Mouse (Mus musculus) liver, embryonic 14 days (tissue): ENCODE measurements around the gene Pikfyve. TPM values are rescaled to one million over a fixed set of nuclear protein-coding genes. Genes with fewer than 3 reads are reported as not detected.

Source experiments
- polyA plus RNA-seq: library from polyadenylated mRNA; depleted of rRNA; stranded (reverse); fragments of >200 nt; gene quantifications from 2 replicates; pipeline ENCODE4 v1.2.3, GENCODE M21; 2012; rRNA removed

The Pikfyve gene
- 2.8 and 3.3 TPM in 2 replicates for polyA plus RNA-seq

DNA sequence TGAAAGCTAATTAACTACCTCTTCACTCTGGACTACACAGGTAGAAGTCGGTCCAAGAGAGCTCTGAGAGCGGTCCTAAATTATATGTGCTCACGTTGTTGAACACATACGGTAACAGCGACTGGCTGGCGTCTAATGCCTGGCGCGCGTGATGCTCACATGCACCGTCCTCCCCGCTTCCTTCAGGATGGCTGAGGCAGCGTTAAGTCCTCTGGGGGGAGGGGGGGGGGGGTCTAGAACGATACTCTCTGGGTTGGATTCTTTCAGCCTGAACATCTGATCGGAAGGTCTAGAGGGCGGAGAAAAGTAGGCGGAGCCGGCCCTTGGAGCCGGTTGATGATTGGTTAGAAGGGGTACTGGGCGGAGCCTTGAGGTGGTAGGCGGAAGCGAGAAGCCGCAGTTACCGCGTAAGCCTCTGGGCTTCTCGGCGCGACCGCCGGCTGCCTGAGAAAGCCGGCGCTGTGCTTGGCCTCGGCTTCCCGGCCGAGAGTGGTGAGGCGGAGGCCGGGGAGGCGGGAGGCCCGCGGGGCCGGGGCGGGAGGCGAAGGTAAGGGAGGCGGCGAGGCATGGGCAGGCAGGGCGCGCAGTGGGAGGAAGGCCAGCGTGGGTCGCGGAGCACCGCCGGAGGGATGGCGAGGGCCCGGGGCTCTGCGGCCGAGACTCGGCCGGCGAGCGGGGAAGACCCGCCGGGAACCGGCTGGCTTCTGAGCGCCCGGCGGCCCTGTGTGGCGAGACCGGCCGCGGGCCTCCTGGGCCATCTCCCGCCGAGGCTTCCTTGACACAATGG is at the start of gene Pikfyve, which contains the start of gene Idh1:
TSS of gene Pikfyve (plus strand) at position 397 of the 787 bp plus-strand sequence.
TSS of gene Idh1 (minus strand) at position 214 of the 787 bp plus-strand sequence.

DNA sequence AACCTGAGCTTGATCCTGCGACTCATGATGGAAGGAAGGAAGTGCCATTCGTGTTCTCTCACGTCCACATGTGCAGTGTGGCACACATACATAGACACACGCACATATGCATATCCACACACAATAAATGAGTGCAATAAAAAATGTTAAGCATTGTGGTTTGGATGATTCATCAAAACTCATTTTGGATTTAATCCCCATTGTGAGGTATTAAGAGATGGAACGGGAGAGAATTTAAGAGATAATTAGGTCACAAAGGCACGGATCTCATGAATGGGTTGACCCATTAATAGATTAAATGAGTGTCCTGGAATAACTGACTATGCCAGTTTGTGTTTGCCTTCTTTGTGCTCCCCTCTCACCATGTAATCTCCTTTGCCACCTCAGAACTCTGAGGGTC is 95.3 kb downstream of the Pikfyve start, which contains the start of gene Pth2r:
TSS of gene Pth2r (plus strand) at position 301 of the 400 bp plus-strand sequence.

Other genes starting within 250 kb of the Pikfyve start
- gene Plekhm3, start 229.9 kb upstream of the Pikfyve start, polyA plus RNA-seq, result 0.71 and 0.82 TPM in 2 replicates
- 0.01 and 0.05 TPM in 2 replicates for gene Akr1cl, start 153.9 kb upstream of the Pikfyve start, polyA plus RNA-seq
- gene Cryge, start 135.5 kb upstream of the Pikfyve start, polyA plus RNA-seq, result not detected in 2 replicates
- not detected in 2 replicates for gene Crygd, start 123.2 kb upstream of the Pikfyve start, polyA plus RNA-seq
- not detected in 2 replicates for gene Crygc, start 113.0 kb upstream of the Pikfyve start, polyA plus RNA-seq
- not detected in 2 replicates for gene Crygb, start 104.4 kb upstream of the Pikfyve start, polyA plus RNA-seq
- not detected in 2 replicates for gene Cryga, start 83.3 kb upstream of the Pikfyve start, polyA plus RNA-seq
- not detected in 2 replicates for gene Gm28845, start 67.1 kb upstream of the Pikfyve start, polyA plus RNA-seq
- gene D630023F18Rik, start 63.5 kb upstream of the Pikfyve start, polyA plus RNA-seq, result 0.10 and 0.17 TPM in 2 replicates
- 35.6 and 43.4 TPM in 2 replicates for gene Idh1, start 183 bp upstream of the Pikfyve start, polyA plus RNA-seq
- 0.01 TPM in 1 of 2 replicates, not detected in the other for gene Pth2r, start 95.4 kb downstream of the Pikfyve start, polyA plus RNA-seq